Comparison of ENCODE assay signal across 15 mouse cellular contexts in genomic region chr11:52354644-52355043, GRCm38 (mm10).
"Had no signal": no experiment of that assay in that cellular context is flagged by ENCODE, and none has a peak within 500 bp of the region (broad histone marks: within the 10 kb centered on the region; RNA-seq: fewer than 3 reads in every experiment).

No protein-coding gene starts in this region.

- DNase-seq: kidney, adult 8-10 months; kidney, postnatal 36 days; liver, embryonic 13.5 days; midbrain, embryonic 14.5 days; right cerebral cortex, adult 18-20 months; right cerebral cortex, postnatal 25 days; thymus, postnatal 4 days had no signal

- H3K36me3 ChIP-seq: liver, embryonic 13.5 days; lung, embryonic 15.5 days; midbrain, embryonic 10.5 days; neural tube, embryonic 15.5 days had no signal

- H3K4me3 ChIP-seq: left cerebral cortex, adult 2 months; limb, embryonic 10.5 days; liver, embryonic 13.5 days; lung, embryonic 15.5 days; midbrain, embryonic 10.5 days; myocyte; neural tube, embryonic 15.5 days had no signal

- ATAC-seq: intestine, embryonic 16.5 days had no signal

- H3K9ac ChIP-seq: liver, embryonic 13.5 days; lung, embryonic 15.5 days; neural tube, embryonic 15.5 days had no signal

- H3K27ac ChIP-seq: kidney, postnatal 0 days; left cerebral cortex, adult 2 months; limb, embryonic 10.5 days; liver, embryonic 13.5 days; lung, embryonic 15.5 days; midbrain, embryonic 10.5 days; neural tube, embryonic 15.5 days had no signal

- H3K4me2 ChIP-seq: liver, embryonic 13.5 days; lung, embryonic 15.5 days; neural tube, embryonic 15.5 days had no signal

- H3K27me3 ChIP-seq: liver, embryonic 13.5 days; lung, embryonic 15.5 days; neural tube, embryonic 15.5 days had no signal

- H3K9me3 ChIP-seq: limb, embryonic 10.5 days; liver, embryonic 13.5 days; lung, embryonic 15.5 days; neural tube, embryonic 15.5 days had no signal
